Comparison of ENCODE assay signal across 18 mouse cellular contexts in genomic region chr5:134458416-134458815, GRCm38 (mm10). TPM values are rescaled to one million over a fixed set of nuclear protein-coding genes. Genes with fewer than 3 reads are reported as not detected.
"Had no signal": no experiment of that assay in that cellular context is flagged by ENCODE, and none has a peak within 500 bp of the region (broad histone marks: within the 10 kb centered on the region; RNA-seq: fewer than 3 reads in every experiment).

No protein-coding gene starts in this region.

- ATAC-seq: lung, postnatal 0 days; midbrain, embryonic 16.5 days had no signal

- H3K36me3 ChIP-seq: lung, embryonic 15.5 days; midbrain, embryonic 12.5 days; neural tube, embryonic 12.5 days; stomach, embryonic 15.5 days had no signal

- H3K4me2 ChIP-seq: lung, embryonic 15.5 days; midbrain, embryonic 12.5 days; neural tube, embryonic 12.5 days; stomach, embryonic 15.5 days had no signal

- H3K27ac ChIP-seq: liver, embryonic 14.5 days; lung, embryonic 15.5 days; macrophage; midbrain, embryonic 12.5 days; neural tube, embryonic 12.5 days; stomach, embryonic 15.5 days; stomach, postnatal 0 days had no signal

- H3K27me3 ChIP-seq: lung, embryonic 15.5 days; midbrain, embryonic 12.5 days; neural tube, embryonic 12.5 days; stomach, embryonic 15.5 days had no signal

- H3K9ac ChIP-seq: liver, embryonic 14.5 days; lung, embryonic 15.5 days; midbrain, embryonic 12.5 days; neural tube, embryonic 12.5 days; stomach, embryonic 15.5 days had no signal

- DNase-seq: lung, adult 18-20 months; lung, postnatal 14 days; lung, postnatal 36 days; midbrain, embryonic 14.5 days; right cerebral cortex, postnatal 14 days; thymus, adult 2 months; thymus, postnatal 14 days had no signal

- H3K9me3 ChIP-seq: lung, embryonic 15.5 days; megakaryocyte, embryonic 14.5 days; midbrain, embryonic 12.5 days; neural tube, embryonic 12.5 days; stomach, embryonic 15.5 days had no signal

- H3K4me3 ChIP-seq: lung, embryonic 15.5 days; megakaryocyte, embryonic 14.5 days; midbrain, embryonic 12.5 days; neural tube, embryonic 12.5 days; stomach, embryonic 15.5 days had no signal

RNA-seq across cellular contexts. Expression of gene Gtf2ird1, which starts 1.9 kb away (rescaled TPM):
- total RNA-seq: neutrophil, adult 5-6 weeks had no signal
